Mouse (Mus musculus) splenic B cell, adult 2 months (primary cell): ENCODE data around the gene Anapc1.

ENCODE experiments used
- DNase-seq: peaks from one replicate; pipeline ENCODE4 v3.0.0-alpha.2; 2011; ENCODE audit warnings: low read depth, low spot score
- H3K27me3 ChIP-seq: 2 replicates; pipeline ENCODE4 v1.6.1; 2012; ENCODE audit warnings: mild to moderate bottlenecking, low read length, moderate library complexity, mixed read lengths; ENCODE audit not compliant: control insufficient read depth, poor library complexity, insufficient read depth, severe bottlenecking
- H3K36me3 ChIP-seq: 2 replicates; pipeline ENCODE4 v1.6.1; 2012; ENCODE audit warnings: mild to moderate bottlenecking, low read length, moderate library complexity, mixed read lengths; ENCODE audit not compliant: control insufficient read depth, poor library complexity, insufficient read depth, severe bottlenecking

Anapc1 gene

GRCm38 (mm10) chr2:128566304-128567147 lies 120.7 kb downstream of the Anapc1 start:
- Histone ChIP-seq H3K27me3 (no peaks in the 10 kb centered on the region), H3K36me3 (no peaks in the 10 kb centered on the region)
- no peak for DNase-seq

DNA sequence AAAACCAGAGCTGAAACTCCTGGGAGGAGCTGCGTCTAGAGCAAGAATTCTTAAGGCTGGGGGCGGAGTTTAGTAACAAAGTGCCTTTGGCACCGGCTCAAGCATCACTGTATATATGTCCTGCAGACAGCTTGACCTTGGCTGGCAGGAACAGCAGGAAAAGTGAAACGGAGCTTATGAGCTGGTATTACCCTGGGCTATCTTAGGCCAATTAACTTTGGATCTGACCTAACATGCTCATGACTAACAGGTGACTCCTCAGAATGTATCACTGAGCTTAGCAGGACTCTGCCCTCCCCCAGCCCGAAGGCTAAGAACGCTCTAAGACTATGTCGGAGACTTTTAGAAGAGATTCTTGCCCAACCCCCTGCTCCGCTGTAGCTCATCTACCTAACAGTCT lies 121.3 kb downstream of the Anapc1 start:
- H3K27me3 ChIP-seq = no peaks in the 10 kb centered on the region
- no peaks in the 10 kb centered on the region for H3K36me3 ChIP-seq
- no peak for DNase-seq

- Histone ChIP-seq H3K27me3 (no peaks in the 10 kb centered on the region), H3K36me3 (no peaks in the 10 kb centered on the region)
- peak; percentile 3 for DNase-seq
These were observed 123.0 kb downstream of the Anapc1 start for GRCm38 (mm10) chr2:128564195-128564594.
